16 mouse cellular contexts compared by ENCODE assay signal in the genomic region with DNA sequence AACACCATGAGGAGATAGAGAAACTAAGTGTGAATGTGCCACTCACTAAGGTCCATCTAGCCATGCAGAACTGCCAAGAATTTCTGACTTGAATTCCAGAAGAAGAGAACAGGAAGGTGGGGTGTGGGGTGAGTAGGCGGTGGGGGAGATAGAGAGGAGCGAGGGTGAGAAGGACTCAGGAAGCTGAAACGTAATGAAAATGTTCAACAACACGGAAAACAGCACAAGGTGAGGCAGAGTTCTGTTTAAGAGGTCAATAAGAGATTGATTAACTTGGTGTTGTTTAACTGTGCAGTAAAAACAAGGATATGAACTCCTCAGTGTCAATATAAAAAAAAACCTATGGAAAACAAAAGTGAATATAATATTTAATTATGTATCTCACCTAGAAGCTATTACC.
"Had no signal": no experiment of that assay in that cellular context is flagged by ENCODE, and none has a peak within 500 bp of the region (broad histone marks: within the 10 kb centered on the region; RNA-seq: fewer than 3 reads in every experiment).

No protein-coding gene starts in this region.

- H3K4me1 ChIP-seq: stomach, embryonic 15.5 days had no signal

- H3K4me3 ChIP-seq: neural tube, embryonic 13.5 days; neural tube, embryonic 15.5 days; stomach, embryonic 15.5 days had no signal

- H3K9ac ChIP-seq: neural tube, embryonic 13.5 days; neural tube, embryonic 15.5 days; stomach, embryonic 15.5 days had no signal

- H3K27ac ChIP-seq: neural tube, embryonic 13.5 days; neural tube, embryonic 15.5 days; stomach, embryonic 15.5 days; stomach, postnatal 0 days had no signal

- H3K9me3 ChIP-seq: neural tube, embryonic 13.5 days; neural tube, embryonic 15.5 days; stomach, embryonic 15.5 days had no signal

- H3K36me3 ChIP-seq: neural tube, embryonic 13.5 days; neural tube, embryonic 15.5 days; stomach, embryonic 15.5 days had no signal

- H3K4me2 ChIP-seq: neural tube, embryonic 13.5 days; neural tube, embryonic 15.5 days; stomach, embryonic 15.5 days had no signal

- H3K27me3 ChIP-seq: stomach, embryonic 15.5 days had no signal

- DNase-seq: retina, postnatal 1 day; right cerebral cortex, adult 18-20 months; right cerebral cortex, postnatal 14 days; right cerebral cortex, postnatal 25 days; right cerebral cortex, postnatal 4 days; spleen, adult 18-20 months; thymus, adult 18-20 months; thymus, adult 2 months; thymus, postnatal 14 days; thymus, postnatal 25 days; thymus, postnatal 36 days; thymus, postnatal 4 days had no signal
